Mouse (Mus musculus): ENCODE measurements at regions not wholly inside any gene's neighbourhood (a gene's known extent, or its start where the extent isn't known, plus 50 kb on each side); places are given as distances from the start of the nearest gene placed in this dataset.
A peak's percentile ranks its signal among the peaks of the same experiment; 100 is the strongest.

GRCm38 (mm10) chr1:64361959-64362638 is 170.3 kb upstream of the Creb1 start:
- DNase-seq (ENCODE audit: low spot score in 2 of 2): no peak

- DNase-seq (ENCODE audit: low spot score in 2 of 2): no peak
Measured at GRCm38 (mm10) chr1:64343268-64343667, 189.2 kb upstream of the Creb1 start.

- DNase-seq (ENCODE audit: low spot score in 2 of 2): peak in 1 of 2 experiments; percentile 25
Measured at GRCm38 (mm10) chr1:64341596-64341995, 190.8 kb upstream of the Creb1 start.

- no peak for DNase-seq (ENCODE audit: low spot score in 2 of 2)
Measured at GRCm38 (mm10) chr1:64338575-64338961, 193.9 kb upstream of the Creb1 start.

- DNase-seq (ENCODE audit: low spot score in 2 of 2): no peak
Measured at GRCm38 (mm10) chr1:64337619-64338574, 194.5 kb upstream of the Creb1 start.

- DNase-seq (ENCODE audit: low spot score in 2 of 2): no peak
Measured at GRCm38 (mm10) chr1:64331566-64331965, 200.9 kb upstream of the Creb1 start.

- DNase-seq (ENCODE audit: low spot score in 2 of 2): no peak
Measured at GRCm38 (mm10) chr1:64330721-64331120, 201.7 kb upstream of the Creb1 start.

GRCm38 (mm10) chr1:64322197-64322596 is 200.1 kb upstream of the Klf7 start:
- DNase-seq (ENCODE audit: low spot score in 2 of 2): no peak

GRCm38 (mm10) chr1:64319155-64319582 is 197.1 kb upstream of the Klf7 start:
- DNase-seq (ENCODE audit: low spot score in 2 of 2): no peak

GRCm38 (mm10) chr1:64318440-64319154 is 196.5 kb upstream of the Klf7 start:
- DNase-seq (ENCODE audit: low spot score in 2 of 2): no peak

- DNase-seq (ENCODE audit: low spot score in 2 of 2): no peak
Measured at GRCm38 (mm10) chr1:64317032-64317636, 195.1 kb upstream of the Klf7 start.

GRCm38 (mm10) chr1:64311371-64311770 is 189.3 kb upstream of the Klf7 start:
- no peak for DNase-seq (ENCODE audit: low spot score in 2 of 2)

- DNase-seq (ENCODE audit: low spot score in 2 of 2): no peak
Measured at GRCm38 (mm10) chr1:64308560-64308959, 186.5 kb upstream of the Klf7 start.

GRCm38 (mm10) chr1:64308088-64308487 is 186.0 kb upstream of the Klf7 start:
- no peak for DNase-seq (ENCODE audit: low spot score in 2 of 2)

GRCm38 (mm10) chr1:64305427-64306213 is 183.5 kb upstream of the Klf7 start:
- DNase-seq (ENCODE audit: low spot score in 2 of 2): peak; percentile 35 to 46

- DNase-seq (ENCODE audit: low spot score in 2 of 2): peak in 1 of 2 experiments; percentile 12
Measured at GRCm38 (mm10) chr1:64302833-64303358, 180.8 kb upstream of the Klf7 start.

GRCm38 (mm10) chr1:64301530-64302061 is 179.5 kb upstream of the Klf7 start:
- DNase-seq (ENCODE audit: low spot score in 2 of 2): peak; percentile 21 to 22

GRCm38 (mm10) chr1:64300951-64301529 is 179.0 kb upstream of the Klf7 start:
- no peak for DNase-seq (ENCODE audit: low spot score in 2 of 2)

GRCm38 (mm10) chr1:64298950-64299349 is 176.9 kb upstream of the Klf7 start:
- no peak for DNase-seq (ENCODE audit: low spot score in 2 of 2)

GRCm38 (mm10) chr1:64298188-64298587 is 176.1 kb upstream of the Klf7 start:
- DNase-seq (ENCODE audit: low spot score in 2 of 2): no peak
